Mouse (Mus musculus): ENCODE measurements around the gene Gm20696.

Gene Gm20696

GRCm38 (mm10) chr6:99235588-99235987, 431.0 kb downstream of the Gm20696 start:
- no peak for DNase-seq

GRCm38 (mm10) chr6:99233411-99233810, 433.2 kb downstream of the Gm20696 start:
- DNase-seq: no peak

GRCm38 (mm10) chr6:99228336-99228870, 438.2 kb downstream of the Gm20696 start:
- DNase-seq: no peak

- no peak for DNase-seq
Measured at GRCm38 (mm10) chr6:99221147-99221546, 445.4 kb downstream of the Gm20696 start.

- no peak for DNase-seq
Measured at GRCm38 (mm10) chr6:99220472-99220871, 446.1 kb downstream of the Gm20696 start.

GRCm38 (mm10) chr6:99217846-99218245, 448.8 kb downstream of the Gm20696 start:
- DNase-seq: no peak

GRCm38 (mm10) chr6:99217155-99217554, 449.4 kb downstream of the Gm20696 start:
- no peak for DNase-seq

- DNase-seq: no peak
Measured at GRCm38 (mm10) chr6:99212461-99212860, 454.1 kb downstream of the Gm20696 start.

GRCm38 (mm10) chr6:99211663-99212333, 454.8 kb downstream of the Gm20696 start:
- no peak for DNase-seq

GRCm38 (mm10) chr6:99210161-99210560, 456.4 kb downstream of the Gm20696 start:
- DNase-seq: no peak

Data from cerebellum, adult 8-10 months (tissue).